Mouse (Mus musculus): Measurements from ENCODE around the gene Bsx.

Gene Bsx

DNA sequence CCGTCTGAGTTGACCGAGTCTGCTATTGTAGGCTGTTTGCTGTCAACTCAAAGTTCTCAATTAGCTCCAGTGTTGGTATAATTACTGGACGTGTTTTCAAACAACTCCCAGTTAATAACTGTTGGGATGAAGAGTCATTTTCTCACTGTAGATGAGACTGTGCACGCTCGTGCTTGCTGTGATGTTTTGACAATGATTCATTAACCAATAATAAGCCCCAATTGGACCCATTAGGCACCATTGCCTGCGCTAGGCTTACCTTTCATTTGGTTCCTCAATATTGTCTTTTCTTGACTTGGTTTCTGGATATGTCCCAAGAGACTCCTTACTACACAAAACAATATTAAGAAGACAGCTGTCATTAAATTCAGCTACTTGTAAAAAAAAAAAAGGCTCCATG lies 18.5 kb downstream of the Bsx start:
- DNase-seq = no peak

DNA sequence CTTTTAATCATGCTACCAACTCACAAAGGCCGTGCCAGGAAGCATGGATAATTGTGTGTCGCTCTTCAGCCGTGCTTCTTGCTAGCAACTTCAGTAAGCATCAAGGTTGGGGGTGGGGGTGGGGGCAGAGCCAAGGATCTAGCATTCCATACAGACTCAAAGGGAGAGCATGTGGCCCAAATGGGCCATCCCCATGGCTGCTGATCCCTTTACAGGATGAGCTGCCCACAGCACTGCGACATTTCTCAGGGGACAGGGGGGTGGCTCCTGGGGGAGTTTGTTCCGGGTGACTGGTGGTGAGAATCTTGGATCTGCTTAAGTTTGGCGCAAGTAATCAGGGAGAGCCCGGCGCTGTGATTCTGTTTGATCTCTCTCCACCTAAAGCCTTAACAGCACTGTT lies 33.5 kb downstream of the Bsx start:
- no peak for DNase-seq

DNA sequence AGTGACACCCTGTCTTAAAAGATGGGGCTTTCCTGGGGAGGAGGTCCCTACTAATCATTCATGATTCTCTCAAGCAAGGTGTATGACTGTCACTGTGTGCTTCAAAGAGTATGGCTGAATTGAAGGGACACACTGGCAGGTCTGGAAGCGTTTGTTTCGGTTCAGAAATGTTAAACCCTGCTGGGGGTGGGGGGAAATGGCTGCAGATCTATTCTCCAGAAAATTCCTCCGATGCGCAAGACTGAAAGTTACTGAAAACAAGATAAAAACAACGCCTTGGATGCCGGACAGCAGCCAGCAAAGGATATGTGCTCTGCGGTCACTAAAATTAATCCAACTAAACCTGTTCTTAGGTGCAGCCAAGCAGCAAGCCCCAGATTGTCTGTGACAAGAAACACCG lies 34.5 kb downstream of the Bsx start:
- DNase-seq = no peak

DNA sequence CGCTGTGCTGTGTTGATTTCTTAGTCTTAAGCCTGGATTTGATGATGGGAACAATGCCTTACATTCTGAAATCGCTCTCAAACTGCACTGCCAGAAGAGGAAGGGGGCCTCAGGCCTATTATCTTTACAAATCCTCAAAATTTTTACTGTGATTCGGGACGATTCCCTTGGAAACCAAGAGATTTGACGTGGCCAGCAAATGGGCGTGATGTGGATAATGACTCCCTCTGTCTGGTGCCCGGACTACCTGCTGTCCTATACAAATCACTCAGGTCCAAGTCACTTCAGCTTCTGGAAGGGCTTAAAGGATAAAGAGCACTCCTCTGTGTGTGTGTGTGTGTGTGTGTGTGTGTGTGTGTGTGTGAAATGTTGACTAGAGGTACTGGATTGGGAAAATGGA lies 35.0 kb downstream of the Bsx start:
- no peak for DNase-seq

DNA sequence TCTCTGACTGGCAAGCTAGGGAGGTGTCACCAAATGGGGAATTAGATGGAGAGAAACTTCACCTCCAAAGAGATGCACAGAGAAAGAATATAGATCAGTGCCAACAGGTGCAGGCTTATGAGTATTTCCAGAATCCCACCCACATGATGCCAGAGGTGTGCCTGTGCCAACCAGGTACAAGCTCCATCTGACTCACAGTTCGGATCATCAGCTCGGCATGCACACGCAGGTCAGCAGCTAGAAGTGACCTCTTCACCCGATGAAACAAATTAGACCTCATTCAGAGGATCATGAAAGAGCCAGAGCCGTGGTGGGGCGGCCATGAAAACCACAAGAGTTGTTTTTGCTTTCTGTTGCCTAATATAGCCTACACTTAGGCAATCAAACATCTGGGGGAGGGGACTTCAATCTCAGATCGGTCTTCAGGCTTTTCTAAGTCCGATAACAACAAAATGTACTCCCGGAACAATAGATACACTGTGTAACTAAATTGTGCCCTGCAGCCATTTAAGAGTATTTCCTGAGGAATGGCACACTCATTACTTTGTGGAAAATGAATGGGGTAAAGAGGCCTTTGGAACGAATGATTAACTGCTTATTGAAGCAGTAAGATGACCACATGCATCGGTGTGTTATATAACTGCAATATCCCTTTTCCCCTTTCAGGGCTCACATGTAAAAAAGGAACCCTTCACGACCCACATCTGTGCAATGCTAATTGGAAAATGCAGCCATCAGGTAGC lies 44.1 kb downstream of the Bsx start:
- DNase-seq = no peak

DNA sequence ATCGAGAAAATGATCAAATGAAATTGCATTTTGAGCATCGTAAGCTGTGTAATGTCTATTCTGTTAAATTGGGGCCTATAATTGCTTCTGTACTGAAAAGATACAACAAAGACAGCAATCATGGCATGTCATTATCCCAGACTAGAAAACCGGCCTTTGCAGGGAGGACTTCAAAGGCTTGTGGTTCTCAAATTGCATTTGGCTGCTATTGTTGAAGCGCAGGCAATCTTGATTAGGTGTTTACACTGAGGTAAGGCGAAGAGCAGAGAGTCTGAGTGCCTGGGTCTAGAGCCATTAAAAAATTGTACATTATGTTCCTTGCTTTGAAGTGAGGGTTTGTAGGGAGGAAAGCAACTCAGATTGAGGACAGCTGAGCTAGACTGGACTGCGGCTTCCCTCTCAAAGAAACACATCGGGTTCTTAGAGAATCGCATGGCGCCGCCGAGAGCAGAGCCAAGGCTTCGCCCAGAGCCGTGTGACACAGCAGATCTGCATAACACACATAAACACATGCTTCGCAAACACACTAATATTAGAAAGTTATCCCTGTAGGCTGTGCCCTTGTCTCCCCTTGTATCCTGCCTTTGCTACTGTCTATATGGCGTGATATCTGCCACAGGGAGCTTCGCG lies 53.5 kb downstream of the Bsx start:
- DNase-seq = no peak
